Mouse (Mus musculus): ENCODE measurements around the gene Efs. TPM values are rescaled to one million over a fixed set of nuclear protein-coding genes. Genes with fewer than 3 reads are reported as not detected.

The Efs gene
- polyA plus RNA-seq, 1 experiment from 2014 or later: 52.2 TPM

DNA sequence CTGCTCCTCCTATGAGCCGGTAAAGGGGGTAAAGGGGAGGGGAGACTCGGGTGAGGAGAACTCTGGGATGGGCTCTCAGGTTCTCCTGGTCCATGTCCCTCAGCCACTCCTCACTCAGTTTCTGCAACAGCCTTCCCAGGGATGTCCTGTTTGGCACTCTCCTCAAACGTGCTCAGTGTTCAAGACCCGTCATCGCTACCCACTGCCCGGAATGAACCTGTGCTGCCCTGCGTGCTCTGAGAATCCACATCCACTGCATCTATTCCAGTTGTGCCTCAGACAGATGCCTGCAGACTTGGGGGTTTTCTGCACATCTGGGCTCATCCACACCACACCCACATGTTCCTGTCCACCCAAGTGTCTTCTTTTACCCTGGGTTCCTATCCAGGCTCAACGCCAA lies 16.6 kb upstream of the Efs start:
- Histone ChIP-seq H3K27ac (replicated peaks; ENCODE audit: low read depth, low read length) (no peak overlapping the region), H3K4me1 (ENCODE audit: control insufficient read depth, insufficient read depth, low read length) (no peaks in the 10 kb centered on the region), H3K4me2 (ENCODE audit: low read depth, low read length) (no peak overlapping the region), H3K4me3 (ENCODE audit: low read depth, low read length) (no peak overlapping the region), H3K9ac (ENCODE audit: low read depth, low read length) (no peak overlapping the region), H3K9me3 (ENCODE audit: control insufficient read depth, low read length) (no peaks in the 10 kb centered on the region), H3K27me3 (replicated peaks; ENCODE audit: control insufficient read depth, insufficient read depth, low read length) (no peaks in the 10 kb centered on the region), H3K36me3 (ENCODE audit: control insufficient read depth, insufficient read depth, low read length) (no peaks in the 10 kb centered on the region)
- ATAC-seq (ENCODE audit: low read depth): no peak
- 87% methylated on average over 8 of the region's 8 CpGs for WGBS
- no peak for DNase-seq (ENCODE audit: low spot score)

DNA sequence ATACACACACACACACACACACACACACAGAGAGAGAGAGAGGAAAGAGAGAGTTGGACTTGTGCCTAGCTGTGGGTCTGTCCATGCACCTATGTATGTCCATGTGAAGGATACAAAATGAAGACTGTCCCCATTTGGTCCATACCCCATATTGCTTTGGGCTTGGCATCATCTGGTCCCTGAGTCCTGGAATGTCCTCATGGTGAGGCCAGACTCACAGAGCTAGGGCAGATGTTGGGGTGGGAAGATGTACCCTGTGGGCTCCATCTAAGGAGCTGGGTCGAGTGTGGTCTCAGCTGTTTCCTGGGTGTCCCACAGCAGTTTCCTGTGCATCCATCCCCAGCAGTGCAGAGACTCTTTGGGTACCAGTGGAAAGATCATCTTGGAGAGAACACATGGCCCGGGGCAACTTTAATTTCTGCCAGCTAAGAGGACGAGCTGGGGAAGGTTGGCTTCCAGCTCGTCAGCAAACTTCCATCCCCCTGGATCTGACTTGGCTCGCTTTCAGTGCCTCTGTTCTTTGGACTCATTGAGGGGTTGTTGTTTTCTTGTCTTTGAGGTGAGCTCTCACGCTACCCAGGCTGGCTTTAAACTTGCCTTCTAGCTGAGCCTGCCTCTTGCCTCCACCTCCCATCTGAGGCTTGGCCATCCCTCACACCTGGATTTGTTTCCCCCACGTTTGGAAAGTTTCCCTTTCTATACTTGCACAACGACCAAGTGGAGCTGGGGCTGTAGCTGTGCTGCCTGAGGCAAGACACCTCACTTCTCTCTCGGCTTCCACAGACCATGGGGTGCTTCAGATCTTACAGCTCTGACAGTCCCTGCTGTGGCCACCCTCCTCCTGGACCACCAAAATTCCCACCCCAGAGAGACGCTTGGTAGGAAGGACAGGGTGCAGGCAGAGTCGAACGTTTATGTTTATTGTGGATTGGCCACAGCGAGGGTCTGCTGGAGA lies 15.4 kb upstream of the Efs start:
- Histone ChIP-seq H3K4me1 (ENCODE audit: control insufficient read depth, insufficient read depth, low read length) (no peaks in the 10 kb centered on the region; the same call in 1 of the 2 replicates), H3K27ac (replicated peaks; ENCODE audit: low read depth, low read length) (no peak overlapping the region), H3K9me3 (ENCODE audit: control insufficient read depth, low read length) (no peaks in the 10 kb centered on the region), H3K4me3 (ENCODE audit: low read depth, low read length) (no peak overlapping the region), H3K27me3 (replicated peaks; ENCODE audit: control insufficient read depth, insufficient read depth, low read length) (no peaks in the 10 kb centered on the region), H3K4me2 (ENCODE audit: low read depth, low read length) (no peak overlapping the region), H3K36me3 (ENCODE audit: control insufficient read depth, insufficient read depth, low read length) (no peaks in the 10 kb centered on the region), H3K9ac (ENCODE audit: low read depth, low read length) (peak overlapping the region; percentile 5; the same call in 1 of the 2 replicates)
- ATAC-seq (ENCODE audit: low read depth) (no peak), DNase-seq (ENCODE audit: low spot score) (no peak)
- 57% methylated on average over 13 of the region's 13 CpGs for WGBS

DNA sequence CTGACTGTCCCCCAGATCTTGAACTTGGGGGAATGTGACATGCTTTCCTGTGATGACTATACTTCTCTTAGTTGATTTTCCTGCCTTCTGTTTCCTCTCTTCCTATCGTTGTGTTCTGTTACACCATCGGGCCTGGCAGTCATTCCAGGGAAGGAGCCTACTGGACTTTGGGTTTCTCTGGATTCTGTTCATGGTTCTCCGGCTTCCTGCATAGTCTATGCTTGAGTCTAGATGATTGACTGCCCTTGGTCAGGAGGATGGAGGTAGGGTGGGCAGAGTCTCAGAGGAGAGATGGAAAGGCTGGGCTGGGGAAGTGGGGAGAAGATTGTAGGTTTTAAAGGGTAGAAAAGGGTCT lies 14.2 kb upstream of the Efs start:
- Histone ChIP-seq H3K27ac (replicated peaks; ENCODE audit: low read depth, low read length) (no peak overlapping the region), H3K9me3 (ENCODE audit: control insufficient read depth, low read length) (no peaks in the 10 kb centered on the region), H3K9ac (ENCODE audit: low read depth, low read length) (no peak overlapping the region), H3K27me3 (replicated peaks; ENCODE audit: control insufficient read depth, insufficient read depth, low read length) (no peaks in the 10 kb centered on the region), H3K4me3 (ENCODE audit: low read depth, low read length) (no peak overlapping the region), H3K36me3 (ENCODE audit: control insufficient read depth, insufficient read depth, low read length) (no peaks in the 10 kb centered on the region), H3K4me2 (ENCODE audit: low read depth, low read length) (no peak overlapping the region), H3K4me1 (ENCODE audit: control insufficient read depth, insufficient read depth, low read length) (peaks cover 2% of the 10 kb centered on the region; the same call in 1 of the 2 replicates)
- WGBS: 83% methylated on average over 3 of the region's 3 CpGs
- no peak for DNase-seq (ENCODE audit: low spot score)
- no peak for ATAC-seq (ENCODE audit: low read depth)

DNA sequence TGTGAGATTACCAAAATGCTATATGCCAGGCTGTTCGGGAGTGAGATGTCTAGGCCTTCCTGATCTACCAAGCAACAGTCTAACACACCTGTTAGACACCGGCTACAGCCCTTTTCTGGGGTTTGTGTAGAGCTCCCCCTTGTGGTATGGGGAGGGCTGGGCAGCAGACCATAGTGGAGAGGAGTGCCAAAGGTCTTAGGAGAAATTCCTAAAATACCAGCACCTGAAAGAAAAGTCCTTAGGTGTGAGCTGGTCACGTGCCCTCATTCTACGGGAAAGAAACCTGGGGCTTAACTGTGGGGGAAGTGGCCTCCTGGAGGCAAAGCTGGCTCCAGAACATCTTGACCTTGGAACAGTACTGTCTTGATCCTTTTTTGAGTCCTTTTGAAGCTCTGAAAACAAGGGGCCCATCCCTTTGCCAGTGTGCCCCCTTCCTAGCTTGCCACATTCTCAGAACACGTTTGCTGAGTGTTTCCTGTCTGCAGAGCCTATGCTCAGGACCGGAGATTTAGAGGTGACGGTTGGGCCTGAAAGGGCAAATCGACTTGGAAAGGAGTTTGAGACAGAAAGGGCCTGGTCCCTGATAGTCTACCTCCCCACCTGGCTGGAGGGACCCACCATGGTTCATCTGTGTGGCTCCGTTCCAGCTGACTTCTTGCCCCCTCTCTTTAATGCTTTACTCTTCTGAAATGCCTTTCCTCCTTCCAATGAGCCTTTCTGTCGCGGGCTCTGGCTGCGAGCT lies 13.7 kb upstream of the Efs start:
- no peak overlapping the region for H3K9ac ChIP-seq (ENCODE audit: low read depth, low read length)
- DNase-seq (ENCODE audit: low spot score): peak; percentile 70
- 55% methylated on average over 12 of the region's 12 CpGs for WGBS
- no peak overlapping the region for H3K4me3 ChIP-seq (ENCODE audit: low read depth, low read length)
- no peaks in the 10 kb centered on the region for H3K36me3 ChIP-seq (ENCODE audit: control insufficient read depth, insufficient read depth, low read length)
- no peaks in the 10 kb centered on the region for H3K27me3 ChIP-seq (replicated peaks; ENCODE audit: control insufficient read depth, insufficient read depth, low read length)
- no peak overlapping the region for H3K27ac ChIP-seq (replicated peaks; ENCODE audit: low read depth, low read length)
- H3K9me3 ChIP-seq (ENCODE audit: control insufficient read depth, low read length): no peaks in the 10 kb centered on the region
- no peak; the same call in 1 of the 2 replicates for ATAC-seq (ENCODE audit: low read depth)
- peaks cover 2% of the 10 kb centered on the region; the same call in 1 of the 2 replicates for H3K4me1 ChIP-seq (ENCODE audit: control insufficient read depth, insufficient read depth, low read length)
- H3K4me2 ChIP-seq (ENCODE audit: low read depth, low read length): no peak overlapping the region

DNA sequence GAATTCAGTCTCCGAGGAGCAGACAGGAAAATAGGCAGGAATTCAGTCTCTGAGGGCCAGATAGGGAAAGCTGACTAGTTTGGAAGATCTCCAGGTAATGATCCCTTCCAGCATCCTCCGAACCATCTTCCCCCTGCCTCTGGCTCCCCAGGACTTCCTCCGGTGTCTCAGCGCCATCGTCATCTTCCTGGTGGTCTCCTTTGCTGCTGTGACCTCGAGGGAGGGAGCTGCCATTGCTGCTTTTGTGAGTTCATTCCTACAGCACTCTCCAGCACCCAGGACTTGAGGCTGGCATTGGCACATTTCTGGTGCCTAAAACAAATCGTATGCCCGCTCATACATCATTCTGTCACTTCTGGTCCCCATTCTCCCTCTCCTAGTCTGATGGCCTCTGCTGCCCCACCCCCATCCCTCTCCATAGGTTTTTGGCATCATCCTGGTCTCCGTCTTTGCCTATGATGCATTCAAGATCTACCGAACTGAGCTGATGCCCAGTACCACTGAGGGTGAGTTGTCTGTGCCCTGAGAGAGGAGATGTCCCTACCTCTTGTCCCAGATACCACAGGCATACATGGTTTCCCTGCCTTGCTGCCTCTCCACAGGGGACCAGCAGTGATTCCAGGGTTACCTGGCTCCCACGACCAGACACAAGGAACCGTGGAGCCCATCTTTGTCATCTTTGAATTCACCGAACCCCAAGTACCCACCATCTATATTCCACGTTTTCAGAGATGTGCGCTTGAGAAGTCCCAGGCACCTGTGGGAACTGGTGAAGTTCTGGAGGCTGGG lies 12.7 kb upstream of the Efs start:
- H3K9me3 ChIP-seq (ENCODE audit: control insufficient read depth, low read length): no peaks in the 10 kb centered on the region
- no peak overlapping the region for H3K9ac ChIP-seq (ENCODE audit: low read depth, low read length)
- H3K27ac ChIP-seq (replicated peaks; ENCODE audit: low read depth, low read length): no peak overlapping the region
- no peaks in the 10 kb centered on the region for H3K27me3 ChIP-seq (replicated peaks; ENCODE audit: control insufficient read depth, insufficient read depth, low read length)
- DNase-seq (ENCODE audit: low spot score) (no peak), ATAC-seq (ENCODE audit: low read depth) (no peak)
- no peak overlapping the region for H3K4me3 ChIP-seq (ENCODE audit: low read depth, low read length)
- peaks cover 2% of the 10 kb centered on the region; the same call in 1 of the 2 replicates for H3K4me1 ChIP-seq (ENCODE audit: control insufficient read depth, insufficient read depth, low read length)
- H3K36me3 ChIP-seq (ENCODE audit: control insufficient read depth, insufficient read depth, low read length): no peaks in the 10 kb centered on the region
- no peak overlapping the region for H3K4me2 ChIP-seq (ENCODE audit: low read depth, low read length)
- 74% methylated on average over 15 of the region's 15 CpGs for WGBS

DNA sequence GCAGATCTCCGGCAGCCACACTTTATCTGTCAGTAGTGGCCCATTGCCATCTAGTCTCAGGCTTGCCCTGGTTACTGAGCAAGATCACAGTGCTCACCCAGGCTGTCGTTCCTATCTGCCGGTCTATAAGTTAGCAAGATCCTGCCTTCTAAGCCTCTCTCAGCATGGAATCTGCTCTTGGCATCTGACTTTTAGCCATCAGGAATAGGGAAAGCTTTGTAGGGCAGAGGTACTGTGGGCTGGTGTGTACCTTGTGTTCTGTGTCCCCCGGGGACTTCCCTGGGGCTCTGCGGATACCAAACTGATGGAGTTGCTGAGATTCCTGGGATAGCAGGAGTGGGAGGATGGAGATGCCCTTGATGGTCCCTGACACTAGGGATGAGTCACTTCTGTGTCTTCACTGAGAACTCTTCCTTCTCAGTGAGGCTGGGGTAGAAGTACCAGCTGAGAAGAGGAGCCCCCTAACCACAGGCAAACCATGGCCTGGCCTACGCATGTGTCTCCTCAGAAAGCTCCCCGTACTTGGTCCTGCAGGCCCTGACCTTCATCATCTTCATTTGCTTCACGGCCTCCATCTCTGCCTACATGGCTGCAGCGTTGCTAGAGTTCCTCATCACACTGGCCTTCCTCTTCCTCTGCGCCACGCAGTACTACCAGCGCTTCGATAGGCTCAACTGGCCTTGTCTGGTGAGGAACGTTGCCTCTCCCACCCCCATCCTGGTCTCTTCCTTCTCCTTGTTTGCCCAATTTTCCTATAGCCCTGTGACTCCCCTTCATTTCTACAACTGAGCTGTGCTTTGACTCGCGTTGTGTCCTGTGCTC lies 11.6 kb upstream of the Efs start:
- DNase-seq (ENCODE audit: low spot score) (no peak), ATAC-seq (ENCODE audit: low read depth) (no peak)
- Histone ChIP-seq H3K27me3 (replicated peaks; ENCODE audit: control insufficient read depth, insufficient read depth, low read length) (no peaks in the 10 kb centered on the region), H3K9me3 (ENCODE audit: control insufficient read depth, low read length) (no peaks in the 10 kb centered on the region), H3K4me1 (ENCODE audit: control insufficient read depth, insufficient read depth, low read length) (peaks cover 9% of the 10 kb centered on the region), H3K4me3 (ENCODE audit: low read depth, low read length) (no peak overlapping the region), H3K4me2 (ENCODE audit: low read depth, low read length) (peak overlapping the region; percentile 25; the same call in 1 of the 2 replicates), H3K9ac (ENCODE audit: low read depth, low read length) (no peak overlapping the region), H3K36me3 (ENCODE audit: control insufficient read depth, insufficient read depth, low read length) (no peaks in the 10 kb centered on the region), H3K27ac (replicated peaks; ENCODE audit: low read depth, low read length) (no peak overlapping the region; the same call in 1 of the 2 replicates)
- WGBS: 89% methylated on average over 16 of the region's 16 CpGs

DNA sequence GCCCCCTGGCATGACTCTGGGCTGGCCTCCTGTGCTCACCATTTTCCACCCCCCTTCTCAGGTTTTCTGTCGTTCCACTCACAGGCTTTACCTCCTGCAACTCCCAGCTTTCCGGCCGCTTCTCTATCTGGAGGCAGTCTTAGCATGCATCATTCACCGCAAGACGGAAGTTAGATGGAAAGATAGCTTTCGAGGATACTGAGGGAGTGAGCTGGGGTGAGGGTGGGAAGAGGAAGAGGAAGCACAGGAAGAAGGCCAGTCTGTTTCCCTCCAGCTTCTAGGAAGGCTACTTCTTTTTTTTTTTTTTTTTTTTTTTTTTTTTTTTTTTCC lies 10.9 kb upstream of the Efs start:
- Histone ChIP-seq H3K4me2 (ENCODE audit: low read depth, low read length) (peak overlapping the region; percentile 25), H3K9ac (ENCODE audit: low read depth, low read length) (peak overlapping the region; percentile 39; the same call in 1 of the 2 replicates), H3K9me3 (ENCODE audit: control insufficient read depth, low read length) (no peaks in the 10 kb centered on the region), H3K27me3 (replicated peaks; ENCODE audit: control insufficient read depth, insufficient read depth, low read length) (no peaks in the 10 kb centered on the region), H3K36me3 (ENCODE audit: control insufficient read depth, insufficient read depth, low read length) (no peaks in the 10 kb centered on the region), H3K4me3 (ENCODE audit: low read depth, low read length) (no peak overlapping the region), H3K4me1 (ENCODE audit: control insufficient read depth, insufficient read depth, low read length) (peaks cover 9% of the 10 kb centered on the region), H3K27ac (replicated peaks; ENCODE audit: low read depth, low read length) (peak overlapping the region; percentile 82)
- WGBS: 30% methylated on average over 6 of the region's 6 CpGs
- DNase-seq (ENCODE audit: low spot score) (no peak), ATAC-seq (ENCODE audit: low read depth) (no peak)
